In the genomic region with DNA sequence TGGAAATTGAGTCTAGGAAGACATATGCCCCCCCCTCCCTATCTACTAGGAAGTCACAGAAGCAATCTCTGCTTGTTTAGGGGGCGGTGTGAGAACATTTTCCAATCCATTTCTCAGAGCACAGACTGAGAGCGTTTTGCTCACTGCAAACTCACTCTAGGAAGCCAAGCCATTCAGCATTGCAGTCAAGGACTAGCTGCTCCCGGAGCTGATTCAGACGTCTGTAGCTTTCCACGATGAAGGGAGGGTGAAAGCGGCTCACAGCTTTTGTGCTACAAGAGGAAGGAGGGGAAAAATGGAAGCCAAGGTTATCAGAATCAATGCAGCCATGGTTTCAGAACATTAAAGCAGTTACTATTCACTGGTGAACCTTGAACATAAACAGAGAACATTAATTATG, we compare ENCODE assay signal across 17 mouse cellular contexts. TPM values are rescaled to one million over a fixed set of nuclear protein-coding genes. Genes with fewer than 3 reads are reported as not detected.
"Had no signal": no experiment of that assay in that cellular context is flagged by ENCODE, and none has a peak within 500 bp of the region (broad histone marks: within the 10 kb centered on the region; RNA-seq: fewer than 3 reads in every experiment).

No protein-coding gene starts in this region.

- DNase-seq: kidney, adult 8-10 months; kidney, postnatal 10 days; kidney, postnatal 36 days; liver, embryonic 13.5 days; lung, adult 2 months; lung, postnatal 14 days; lung, postnatal 4 days; midbrain, embryonic 14.5 days; thymus, postnatal 25 days had no signal

RNA-seq across cellular contexts. Expression of gene Gm20379, which starts 42.2 kb away (rescaled TPM):
- total RNA-seq: layer of hippocampus, adult 8-10 months; layer of hippocampus, postnatal 10 days; left cerebral cortex, adult 8-10 months; left cerebral cortex, postnatal 25 days; liver, adult 2 months; megakaryocyte progenitor cell, adult 5-6 weeks; megakaryocyte-erythroid progenitor cell, adult 5-6 weeks; midbrain, postnatal 0 days had no signal
